2 mouse cellular contexts compared by ENCODE assay signal in the genomic region with DNA sequence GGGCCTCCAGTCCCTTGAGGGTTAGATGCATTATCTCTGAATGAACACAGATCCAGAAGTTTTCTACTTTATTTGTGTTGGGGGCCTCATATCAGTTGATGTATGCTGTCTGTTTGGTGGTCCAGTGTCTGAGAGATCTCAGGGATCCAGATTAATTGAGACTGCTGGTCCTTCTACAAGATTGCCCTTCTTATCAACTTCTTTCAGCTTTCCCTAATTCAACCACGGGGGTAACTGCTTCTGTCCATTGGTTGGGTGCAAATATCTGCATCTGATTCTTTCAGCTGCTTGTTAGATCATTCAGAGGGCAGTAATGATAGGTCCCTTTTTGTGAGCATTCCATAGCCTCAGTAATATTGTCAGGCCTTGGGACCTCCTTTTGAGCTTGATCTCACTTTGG.
DNase-seq lines count a peak whose midpoint lies in the region; ATAC-seq and TF ChIP-seq lines count a peak whose summit lies in the region.
"Not testable (repeated sequence)": the region's sequence is repeated elsewhere in the genome, so short reads cannot be mapped to it uniquely, and the experiment has no call there.

No protein-coding gene starts in this region.

- not testable (repeated sequence) for H3K27me3 ChIP-seq in G1E (ENCODE audit: insufficient read depth, low read length); midbrain, embryonic 11.5 days (ENCODE audit: control insufficient read depth, insufficient read depth, low read length)

- H3K4me3 ChIP-seq in G1E (ENCODE audit: low read depth, low read length); midbrain, embryonic 11.5 days (ENCODE audit: low read depth, low read length): not testable (repeated sequence)

- not testable (repeated sequence) for TF ChIP-seq CTCF in G1E (IDR thresholded peaks at IDR 0.05; ENCODE audit: low read depth, low read length)

- not testable (repeated sequence) for H3K36me3 ChIP-seq in G1E (replicated peaks); midbrain, embryonic 11.5 days (ENCODE audit: control insufficient read depth, insufficient read depth, low read length)

- not testable (repeated sequence) for H3K4me2 ChIP-seq in midbrain, embryonic 11.5 days

- 69% methylated on average over 1 of the region's 1 CpGs for WGBS in midbrain, embryonic 11.5 days

- DNase-seq in G1E (ENCODE audit: low spot score), result not testable (repeated sequence)
- peak; percentile 6 for DNase-seq in midbrain, embryonic 11.5 days (ENCODE audit: low spot score, missing footprints)

- H3K9me3 ChIP-seq in G1E (replicated peaks); midbrain, embryonic 11.5 days (ENCODE audit: control insufficient read depth, low read length): not testable (repeated sequence)

- peaks cover 35% of the 10 kb centered on the region for H3K4me1 ChIP-seq in G1E (ENCODE audit: insufficient read depth, low read depth, low read length)
- not testable (repeated sequence) for H3K4me1 ChIP-seq in midbrain, embryonic 11.5 days (ENCODE audit: control insufficient read depth, insufficient read depth, low read length)

- H3K27ac ChIP-seq in midbrain, embryonic 11.5 days (ENCODE audit: low read depth, low read length), result not testable (repeated sequence)

- peak; percentile 76 for ATAC-seq in G1E (ENCODE audit: extremely low read depth, insufficient number of reproducible peaks, low FRiP score, poor library complexity, severe bottlenecking)
- not testable (repeated sequence) for ATAC-seq in midbrain, embryonic 11.5 days (ENCODE audit: low FRiP score)

- H3K9ac ChIP-seq in midbrain, embryonic 11.5 days (ENCODE audit: low read length), result not testable (repeated sequence)
